Mouse (Mus musculus) brain, embryonic 14.5 days (tissue): ENCODE data around the gene Mcu.

Experiments used
- CTCF ChIP-seq: fragments of 200-500 bp; IDR thresholded peaks from 2 replicates; pipeline ENCODE4 v1.5.1; 2012; ENCODE audit warnings: inconsistent platforms, mild to moderate bottlenecking, moderate library complexity, borderline replicate concordance; ENCODE audit not compliant: insufficient read depth, insufficient read length; ENCODE audit errors: extremely low read depth
- POLR2A ChIP-seq: fragments of 200-500 bp; IDR thresholded peaks from 2 replicates; pipeline ENCODE4 v1.6.1; 2012; ENCODE audit warnings: mild to moderate bottlenecking, inconsistent platforms, borderline replicate concordance; ENCODE audit not compliant: poor library complexity, insufficient read depth, insufficient read length, severe bottlenecking; ENCODE audit errors: extremely low read depth

DNA sequence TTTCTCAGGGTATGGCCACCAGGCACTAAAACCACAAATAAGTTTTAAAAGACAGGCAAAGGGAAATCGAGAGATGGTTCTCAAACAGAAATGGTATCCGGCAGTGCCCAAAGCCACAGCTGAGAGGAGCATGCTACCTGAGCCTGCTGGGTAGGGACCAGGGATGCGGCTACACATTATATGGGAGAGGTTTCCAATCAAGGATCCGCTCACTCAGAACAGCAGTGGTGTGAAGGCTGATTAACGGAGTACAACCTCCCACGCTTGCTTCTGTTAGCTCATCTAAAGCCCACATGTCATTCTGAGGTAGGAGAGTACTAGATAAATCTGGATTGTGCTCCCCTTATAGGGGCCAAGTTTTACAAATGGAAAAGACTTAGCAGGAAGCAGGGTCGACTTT is 28.4 kb downstream of the Mcu start:
- no peak for TF ChIP-seq POLR2A
- TF ChIP-seq CTCF, result no peak
